Mouse (Mus musculus) erythroblast, embryonic 14.5 days (primary cell): ENCODE measurements at regions not wholly inside any gene's neighbourhood (a gene's known extent, or its start where the extent isn't known, plus 50 kb on each side); places are given as distances from the start of the nearest gene placed in this dataset.

Source experiments
- H3K27me3 ChIP-seq: 2 replicates; pipeline ENCODE4 v1.6.1; 2012; ENCODE audit warnings: inconsistent platforms; ENCODE audit not compliant: control insufficient read depth
- H3K36me3 ChIP-seq: 2 replicates; pipeline ENCODE4 v1.6.1; 2012; ENCODE audit warnings: mild to moderate bottlenecking, inconsistent platforms; ENCODE audit not compliant: control insufficient read depth
- H3K4me1 ChIP-seq: 2 replicates; pipeline ENCODE4 v1.6.1; 2012; ENCODE audit warnings: inconsistent platforms; ENCODE audit not compliant: control insufficient read depth
- H3K4me3 ChIP-seq: replicated peaks from 2 replicates; pipeline ENCODE3; 2012; ENCODE audit warnings: moderate library complexity, mild to moderate bottlenecking, inconsistent platforms
- H3K9me3 ChIP-seq: 2 replicates; pipeline ENCODE4 v1.6.1; 2012; ENCODE audit warnings: low read length, inconsistent platforms, mixed read lengths; ENCODE audit not compliant: control insufficient read depth
- GATA1 ChIP-seq: IDR thresholded peaks from 2 replicates; pipeline ENCODE4 v1.6.1; 2012; ENCODE audit warnings: low read length, inconsistent platforms, mixed read lengths
- TAL1 ChIP-seq: IDR thresholded peaks from 3 replicates; pipeline ENCODE4 v1.6.1; 2012; ENCODE audit warnings: low read length, inconsistent platforms, mixed read lengths

DNA sequence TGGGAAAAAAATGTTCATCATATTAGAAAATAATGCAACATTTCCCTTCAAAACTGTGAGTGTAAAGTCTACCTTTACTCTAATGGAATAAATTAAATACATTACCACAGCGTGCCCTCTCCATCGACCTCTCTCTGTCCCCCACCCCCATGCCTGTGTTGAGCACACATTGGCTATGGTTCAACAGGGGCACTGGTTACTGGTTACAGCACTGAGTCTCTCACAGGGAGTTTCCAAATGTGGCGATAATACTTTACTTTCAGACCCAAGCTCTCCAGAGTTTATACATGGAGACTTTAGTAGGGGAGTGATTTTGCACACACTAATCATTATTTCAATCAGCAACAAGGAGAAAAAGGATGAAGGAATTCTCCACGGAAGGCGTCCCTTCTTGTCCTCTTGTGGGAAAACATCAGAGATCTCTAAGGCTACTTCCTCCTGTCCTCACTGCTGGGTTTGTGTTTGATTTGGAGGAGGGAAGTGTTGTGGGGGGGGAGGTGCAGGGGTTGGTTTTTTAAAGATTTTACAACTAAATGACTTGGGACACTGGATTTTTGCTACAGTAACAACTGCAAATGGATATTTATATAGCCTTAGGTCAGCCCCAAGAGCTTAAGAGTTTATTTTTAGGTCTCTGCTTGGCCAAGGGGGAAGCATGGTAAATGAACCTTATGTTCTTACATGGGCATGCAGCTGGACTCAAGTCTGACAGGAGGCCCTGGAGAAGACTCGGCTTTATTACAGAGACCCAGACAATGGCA is 85.6 kb upstream of the 4933415F23Rik start:
- Histone ChIP-seq H3K4me1 (no peaks in the 10 kb centered on the region), H3K9me3 (no peaks in the 10 kb centered on the region), H3K27me3 (no peaks in the 10 kb centered on the region), H3K36me3 (no peaks in the 10 kb centered on the region), H3K4me3 (no peak overlapping the region)
- TF ChIP-seq TAL1: no peak
- TF ChIP-seq GATA1: no peak

DNA sequence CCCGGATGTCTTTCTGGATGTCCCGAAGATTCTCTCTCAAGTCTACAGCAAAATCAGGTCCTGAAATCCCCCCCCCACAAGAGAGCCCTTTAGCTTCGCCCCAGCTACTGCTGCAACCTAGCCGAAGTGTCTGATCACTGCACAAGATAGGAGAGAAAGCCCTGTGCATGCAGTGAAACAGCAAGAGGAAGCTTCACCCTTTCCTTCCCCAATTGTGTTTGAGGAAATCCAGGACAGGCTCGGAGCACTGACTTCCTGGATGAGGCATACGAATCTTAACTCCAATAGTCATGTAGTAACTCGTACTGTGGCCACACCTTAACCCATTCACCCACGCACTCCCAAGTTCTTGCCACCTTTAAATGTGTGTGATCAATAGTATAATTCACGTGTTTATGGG is 82.7 kb upstream of the 4933415F23Rik start:
- TF ChIP-seq GATA1: no peak
- no peak for TF ChIP-seq TAL1
- Histone ChIP-seq H3K36me3 (no peaks in the 10 kb centered on the region), H3K4me1 (no peaks in the 10 kb centered on the region), H3K4me3 (no peak overlapping the region), H3K9me3 (no peaks in the 10 kb centered on the region), H3K27me3 (no peaks in the 10 kb centered on the region)

DNA sequence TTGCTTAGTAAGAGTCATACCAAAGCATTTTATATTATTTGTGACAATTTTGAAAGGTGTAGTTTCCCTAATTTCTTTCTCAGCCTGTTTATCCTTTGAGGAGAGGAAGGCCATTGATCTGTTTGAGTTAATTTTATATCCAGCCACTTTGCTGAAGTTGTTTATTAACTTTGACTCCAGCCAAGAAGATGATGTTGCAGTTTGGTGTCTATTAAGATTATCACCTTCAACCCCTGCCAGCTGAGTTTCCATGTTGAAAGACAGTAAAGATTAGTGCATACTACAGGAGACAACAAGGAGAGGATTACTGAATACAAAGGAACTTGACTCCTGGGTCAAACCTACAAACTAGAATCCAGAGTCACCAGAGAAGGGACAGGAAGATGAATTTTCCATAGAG is 80.5 kb upstream of the 4933415F23Rik start:
- no peaks in the 10 kb centered on the region for H3K36me3 ChIP-seq
- H3K27me3 ChIP-seq: no peaks in the 10 kb centered on the region
- no peaks in the 10 kb centered on the region for H3K4me1 ChIP-seq
- TF ChIP-seq TAL1: no peak
- TF ChIP-seq GATA1: no peak
- H3K9me3 ChIP-seq: no peaks in the 10 kb centered on the region
- H3K4me3 ChIP-seq: no peak overlapping the region

DNA sequence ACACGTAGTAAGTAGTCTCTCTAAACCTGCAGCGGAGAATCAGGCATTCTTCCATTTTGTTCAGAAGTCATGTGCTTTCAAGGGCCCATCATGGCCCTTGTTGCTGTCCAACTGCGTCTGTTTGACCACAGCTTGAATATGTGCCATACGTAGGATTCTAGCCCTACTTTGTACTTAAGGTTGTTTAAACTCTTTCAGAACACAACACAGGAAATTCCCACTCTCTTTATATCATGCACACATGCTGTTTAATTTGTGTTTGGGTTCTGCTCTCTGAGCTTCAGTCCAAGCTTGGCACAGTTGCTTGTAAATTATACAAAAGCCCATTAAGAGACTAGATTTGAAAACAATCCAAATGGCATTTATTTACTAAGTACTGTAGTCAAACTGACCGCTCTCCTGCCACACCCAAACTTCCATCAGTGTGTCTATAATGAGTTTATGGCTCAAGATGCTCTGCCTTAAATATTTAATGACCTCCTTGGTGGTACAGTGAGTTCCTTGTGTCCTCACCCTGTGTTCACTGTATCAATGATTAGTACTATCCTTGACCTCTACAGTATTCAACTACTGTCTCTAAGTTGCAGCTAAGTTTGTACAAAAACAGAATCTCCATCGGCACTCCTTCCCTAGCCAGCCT is 76.4 kb upstream of the 4933415F23Rik start:
- Histone ChIP-seq H3K27me3 (no peaks in the 10 kb centered on the region), H3K4me1 (no peaks in the 10 kb centered on the region), H3K9me3 (no peaks in the 10 kb centered on the region), H3K36me3 (no peaks in the 10 kb centered on the region), H3K4me3 (no peak overlapping the region)
- TF ChIP-seq GATA1: no peak
- no peak for TF ChIP-seq TAL1

DNA sequence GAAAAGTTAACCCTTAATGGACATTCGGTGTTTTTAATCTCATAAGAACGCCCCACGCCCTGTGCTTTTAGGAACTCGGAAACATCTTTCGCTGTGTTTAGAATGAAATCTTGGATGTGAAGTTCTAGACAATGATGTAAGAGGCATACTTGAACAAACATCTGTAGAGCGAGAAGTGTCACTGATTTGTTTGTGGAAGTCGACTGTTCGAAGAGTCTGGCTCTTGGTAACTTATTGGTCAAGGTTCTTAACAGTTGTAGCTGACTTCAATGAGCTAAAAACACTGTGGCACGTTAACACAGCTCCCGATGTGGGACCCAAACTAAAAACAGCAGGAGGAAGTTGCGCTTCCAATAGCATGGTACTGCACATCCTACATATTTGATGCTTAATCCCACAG is 72.0 kb upstream of the 4933415F23Rik start:
- Histone ChIP-seq H3K4me1 (no peaks in the 10 kb centered on the region), H3K36me3 (no peaks in the 10 kb centered on the region), H3K4me3 (no peak overlapping the region), H3K9me3 (peaks cover 1% of the 10 kb centered on the region; the same call in 1 of the 2 replicates), H3K27me3 (no peaks in the 10 kb centered on the region)
- TF ChIP-seq TAL1: no peak
- TF ChIP-seq GATA1: no peak

DNA sequence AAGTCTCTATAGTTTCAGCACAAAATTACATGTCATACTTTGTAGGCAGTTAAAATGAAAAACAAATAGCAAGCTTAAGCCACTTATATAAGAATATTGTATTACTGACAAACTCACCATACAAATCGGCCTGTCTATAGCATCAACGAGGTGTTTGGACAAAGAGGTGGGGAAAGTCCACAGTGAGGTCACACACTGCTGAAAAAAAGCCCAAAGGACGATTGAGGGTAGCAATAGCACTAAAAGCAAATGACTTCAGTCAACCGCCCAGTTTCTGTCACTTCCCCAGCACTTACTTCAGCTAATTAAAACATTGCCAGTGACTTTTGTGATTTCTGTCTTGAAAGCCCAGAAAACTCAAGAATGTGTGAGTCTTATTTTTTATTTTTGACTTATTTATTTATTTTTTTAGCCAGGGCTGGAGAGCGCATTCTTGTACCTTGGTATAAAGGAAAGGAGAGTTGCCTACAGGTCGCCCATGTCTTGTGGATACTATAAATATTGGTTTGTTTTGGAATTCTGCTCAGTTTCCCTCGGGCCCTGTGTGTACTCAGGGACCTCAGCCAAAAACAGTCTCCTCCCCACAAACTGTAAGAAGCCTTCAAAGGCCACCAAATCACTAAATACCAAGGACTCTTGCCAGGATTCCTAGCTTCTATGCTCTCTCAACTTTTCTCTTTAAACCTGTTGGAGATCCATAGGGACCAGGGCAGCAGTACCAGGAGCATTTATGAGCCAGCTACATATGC is 71.2 kb upstream of the 4933415F23Rik start:
- Histone ChIP-seq H3K36me3 (no peaks in the 10 kb centered on the region), H3K27me3 (no peaks in the 10 kb centered on the region), H3K4me1 (no peaks in the 10 kb centered on the region), H3K4me3 (no peak overlapping the region), H3K9me3 (peaks cover 3% of the 10 kb centered on the region; the same call in 1 of the 2 replicates)
- TF ChIP-seq TAL1: no peak
- no peak for TF ChIP-seq GATA1

DNA sequence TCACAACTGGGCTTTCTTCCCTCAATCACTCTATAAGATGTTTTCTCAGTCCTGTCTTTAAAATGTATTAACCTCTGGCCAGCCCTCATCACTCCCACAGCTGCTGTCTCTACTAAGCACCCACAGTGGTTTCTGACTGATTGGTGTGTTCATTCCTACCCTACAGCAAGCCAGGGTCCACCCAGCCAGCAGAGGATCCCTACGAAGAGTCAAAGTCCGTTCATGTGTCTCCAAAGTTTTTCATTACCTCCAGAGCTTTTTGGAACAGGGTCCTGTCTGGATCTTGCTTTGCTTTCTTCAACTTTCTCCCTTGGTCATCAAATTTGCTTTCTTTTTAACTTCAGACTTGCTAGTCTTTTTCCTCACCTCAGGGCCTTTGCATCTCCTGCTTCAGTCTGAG is 69.3 kb upstream of the 4933415F23Rik start:
- TF ChIP-seq TAL1 (no peak), GATA1 (no peak)
- Histone ChIP-seq H3K9me3 (peaks cover 3% of the 10 kb centered on the region; the same call in 1 of the 2 replicates), H3K36me3 (no peaks in the 10 kb centered on the region), H3K4me3 (no peak overlapping the region), H3K27me3 (no peaks in the 10 kb centered on the region), H3K4me1 (no peaks in the 10 kb centered on the region)

DNA sequence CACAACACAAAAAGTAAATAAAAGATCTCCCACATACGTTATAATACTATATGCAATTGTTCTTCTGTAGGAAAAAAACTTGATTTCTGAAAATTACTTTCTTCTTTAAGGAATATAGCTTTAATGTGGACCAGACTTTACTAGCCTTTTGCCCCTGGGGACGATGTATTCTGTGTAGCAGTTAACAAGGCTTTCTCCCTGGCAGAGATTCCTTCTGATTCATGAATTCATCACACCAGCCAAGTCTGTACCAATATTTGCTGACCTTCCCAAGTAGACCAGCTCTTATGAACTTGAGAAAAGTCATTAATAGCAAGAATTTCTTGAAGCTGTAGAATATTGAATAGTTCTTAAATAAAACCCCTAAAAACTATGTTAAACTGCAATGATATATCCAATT is 68.7 kb upstream of the 4933415F23Rik start:
- no peaks in the 10 kb centered on the region for H3K36me3 ChIP-seq
- no peaks in the 10 kb centered on the region for H3K27me3 ChIP-seq
- TF ChIP-seq GATA1: no peak
- TF ChIP-seq TAL1: no peak
- no peaks in the 10 kb centered on the region for H3K4me1 ChIP-seq
- peaks cover 3% of the 10 kb centered on the region; the same call in 1 of the 2 replicates for H3K9me3 ChIP-seq
- no peak overlapping the region for H3K4me3 ChIP-seq

DNA sequence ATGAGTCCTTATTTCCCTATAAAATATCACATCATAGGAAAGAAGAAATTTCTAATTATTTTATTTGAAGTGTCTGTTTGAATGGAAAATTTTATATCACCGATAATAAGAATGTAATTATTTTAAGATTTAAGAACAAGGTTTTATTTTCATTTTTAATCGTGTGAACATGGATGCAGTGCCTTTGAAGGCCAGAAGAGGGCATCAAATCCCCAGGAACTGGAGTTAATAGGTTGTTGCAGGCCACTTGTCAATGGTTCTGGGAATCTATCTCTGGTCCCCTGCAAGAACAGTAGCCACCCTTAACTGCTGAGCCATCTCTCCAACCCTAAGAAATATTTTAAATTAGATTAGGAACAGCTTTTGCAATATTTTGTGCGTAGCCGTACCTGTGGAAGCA is 66.5 kb upstream of the 4933415F23Rik start:
- Histone ChIP-seq H3K27me3 (no peaks in the 10 kb centered on the region), H3K4me1 (no peaks in the 10 kb centered on the region), H3K36me3 (no peaks in the 10 kb centered on the region), H3K4me3 (no peak overlapping the region), H3K9me3 (peaks cover 3% of the 10 kb centered on the region; the same call in 1 of the 2 replicates)
- TF ChIP-seq GATA1: no peak
- no peak for TF ChIP-seq TAL1
